Mouse (Mus musculus): ENCODE measurements around the gene Tmem128. TPM values are rescaled to one million over a fixed set of nuclear protein-coding genes. Genes with fewer than 3 reads are reported as not detected.

The Tmem128 gene
- polyA plus RNA-seq, 1 experiment from 2014 or later = 83.3 TPM

DNA sequence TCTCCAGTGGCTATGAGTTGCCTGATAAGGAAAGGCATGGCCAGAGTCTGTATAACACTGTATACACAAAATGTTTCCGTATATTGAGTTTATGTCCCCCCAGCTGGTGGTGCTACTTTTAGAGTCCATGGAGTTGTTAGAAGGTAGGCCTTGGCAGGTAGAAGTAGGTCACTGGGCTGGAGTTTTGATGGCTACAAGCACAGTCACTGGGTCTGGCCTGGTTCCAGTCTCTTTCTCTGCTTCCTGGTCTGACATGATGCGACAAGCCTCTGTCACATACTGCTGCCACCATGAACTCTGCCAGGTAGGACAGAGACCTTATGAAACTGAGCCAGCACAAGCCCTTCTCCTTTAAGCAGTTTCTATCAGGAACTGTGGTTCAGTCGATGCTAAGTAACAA is 28.5 kb downstream of the Tmem128 start:
- Histone ChIP-seq H3K27me3 (ENCODE audit: low read depth, poor library complexity, severe bottlenecking) (no peaks in the 10 kb centered on the region), H3K4me1 (no peaks in the 10 kb centered on the region), H3K27ac (replicated peaks) (no peak overlapping the region), H3K9me3 (replicated peaks) (no peaks in the 10 kb centered on the region), H3K36me3 (no peaks in the 10 kb centered on the region), H3K4me3 (no peak overlapping the region)
- WGBS = 87% methylated on average over 3 of the region's 3 CpGs
- DNase-seq (ENCODE audit: low spot score) = no peak

DNA sequence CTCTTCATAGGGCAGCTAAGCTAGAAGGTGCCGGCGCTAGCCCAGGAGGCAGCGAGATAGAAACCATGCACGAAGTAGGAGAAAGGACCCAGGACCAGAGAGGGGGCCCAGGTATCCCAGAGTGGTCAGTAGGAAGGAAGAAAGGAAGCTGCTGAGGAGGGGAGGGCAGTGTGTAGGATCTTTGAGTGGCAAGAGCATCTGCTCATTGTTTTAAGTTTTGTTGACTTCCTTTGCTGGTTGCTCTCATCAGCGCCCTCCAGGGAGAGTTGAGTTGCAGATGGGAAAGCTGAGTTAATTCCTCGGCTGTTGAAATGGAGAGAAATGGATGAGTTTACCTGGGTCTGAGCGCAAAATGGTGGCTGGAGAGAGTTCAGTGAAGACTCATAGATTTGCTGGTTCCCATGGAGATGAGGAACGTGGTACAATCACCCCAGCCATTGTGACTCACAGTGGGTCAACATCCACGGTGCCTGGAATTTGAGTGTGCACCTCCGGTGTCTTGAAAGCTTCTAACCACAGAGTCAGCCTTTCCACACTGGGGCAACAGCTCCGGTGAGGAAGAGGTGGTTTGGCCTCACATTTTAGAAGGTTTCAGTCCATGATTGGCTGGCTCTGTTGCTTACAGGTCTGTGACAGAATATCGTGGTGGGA is 41.9 kb downstream of the Tmem128 start:
- Histone ChIP-seq H3K4me3 (no peak overlapping the region), H3K4me1 (peaks cover 11% of the 10 kb centered on the region), H3K27ac (replicated peaks) (no peak overlapping the region), H3K36me3 (no peaks in the 10 kb centered on the region), H3K9me3 (replicated peaks) (no peaks in the 10 kb centered on the region), H3K27me3 (ENCODE audit: low read depth, poor library complexity, severe bottlenecking) (0 out of 2 replicates have a peak, but pooled peaks cover 5% of the 10 kb centered on the region)
- DNase-seq (ENCODE audit: low spot score) = no peak
- WGBS = 89% methylated on average over 12 of the region's 12 CpGs

DNA sequence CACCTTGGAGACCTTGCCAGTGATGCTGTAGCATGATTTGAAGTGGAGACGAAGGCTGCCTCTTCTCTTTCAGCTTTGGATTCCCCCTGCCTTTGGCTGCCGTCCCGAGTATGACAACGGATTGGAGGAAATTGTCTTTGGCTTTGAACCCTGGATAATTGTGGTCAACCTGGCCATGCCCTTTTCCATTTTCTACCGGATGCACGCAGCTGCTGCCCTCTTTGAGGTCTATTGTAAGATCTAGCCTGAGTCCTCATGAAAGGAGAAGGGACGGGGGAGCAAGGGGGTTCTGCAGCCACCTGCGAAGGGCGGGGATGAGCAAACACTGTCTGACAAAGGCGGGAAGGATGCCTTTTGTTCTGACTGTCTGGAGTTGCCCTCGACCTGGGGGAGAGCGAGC is 42.7 kb downstream of the Tmem128 start:
- DNase-seq (ENCODE audit: low spot score) = peak; percentile 34

DNA sequence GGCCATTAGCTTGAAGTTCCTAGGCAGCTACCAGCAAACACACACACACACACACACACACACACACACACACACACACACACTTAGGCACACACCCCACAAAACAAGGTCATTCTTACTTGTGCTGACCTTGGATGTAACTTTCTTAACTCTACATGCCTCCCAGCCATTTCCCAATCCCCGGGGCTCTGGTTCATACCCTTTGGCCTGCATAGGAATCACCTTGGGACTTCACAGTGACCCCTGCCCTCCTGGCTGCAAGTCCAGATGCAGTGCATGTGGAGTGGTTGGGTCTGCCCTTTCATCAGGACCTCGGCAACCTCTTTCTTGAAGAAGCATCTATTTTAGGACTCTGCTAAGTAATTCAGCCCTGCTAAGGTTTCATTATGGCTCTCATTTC is 45.3 kb downstream of the Tmem128 start:
- Histone ChIP-seq H3K27ac (replicated peaks) (no peak overlapping the region), H3K4me1 (peaks cover 16% of the 10 kb centered on the region), H3K9me3 (replicated peaks) (no peaks in the 10 kb centered on the region), H3K4me3 (no peak overlapping the region), H3K27me3 (ENCODE audit: low read depth, poor library complexity, severe bottlenecking) (peaks cover 21% of the 10 kb centered on the region), H3K36me3 (no peaks in the 10 kb centered on the region)
- DNase-seq (ENCODE audit: low spot score) = no peak
- WGBS = 73% methylated on average over 2 of the region's 2 CpGs

More for the DNA sequence above, 42.7 kb downstream of the Tmem128 start:
- Histone ChIP-seq H3K4me3 (no peak overlapping the region), H3K4me1 (peaks cover 12% of the 10 kb centered on the region), H3K36me3 (no peaks in the 10 kb centered on the region), H3K27ac (replicated peaks) (no peak overlapping the region), H3K9me3 (replicated peaks) (no peaks in the 10 kb centered on the region), H3K27me3 (ENCODE audit: low read depth, poor library complexity, severe bottlenecking) (0 out of 2 replicates have a peak, but pooled peaks cover 5% of the 10 kb centered on the region)
- WGBS = 22% methylated on average over 12 of the region's 12 CpGs

DNA sequence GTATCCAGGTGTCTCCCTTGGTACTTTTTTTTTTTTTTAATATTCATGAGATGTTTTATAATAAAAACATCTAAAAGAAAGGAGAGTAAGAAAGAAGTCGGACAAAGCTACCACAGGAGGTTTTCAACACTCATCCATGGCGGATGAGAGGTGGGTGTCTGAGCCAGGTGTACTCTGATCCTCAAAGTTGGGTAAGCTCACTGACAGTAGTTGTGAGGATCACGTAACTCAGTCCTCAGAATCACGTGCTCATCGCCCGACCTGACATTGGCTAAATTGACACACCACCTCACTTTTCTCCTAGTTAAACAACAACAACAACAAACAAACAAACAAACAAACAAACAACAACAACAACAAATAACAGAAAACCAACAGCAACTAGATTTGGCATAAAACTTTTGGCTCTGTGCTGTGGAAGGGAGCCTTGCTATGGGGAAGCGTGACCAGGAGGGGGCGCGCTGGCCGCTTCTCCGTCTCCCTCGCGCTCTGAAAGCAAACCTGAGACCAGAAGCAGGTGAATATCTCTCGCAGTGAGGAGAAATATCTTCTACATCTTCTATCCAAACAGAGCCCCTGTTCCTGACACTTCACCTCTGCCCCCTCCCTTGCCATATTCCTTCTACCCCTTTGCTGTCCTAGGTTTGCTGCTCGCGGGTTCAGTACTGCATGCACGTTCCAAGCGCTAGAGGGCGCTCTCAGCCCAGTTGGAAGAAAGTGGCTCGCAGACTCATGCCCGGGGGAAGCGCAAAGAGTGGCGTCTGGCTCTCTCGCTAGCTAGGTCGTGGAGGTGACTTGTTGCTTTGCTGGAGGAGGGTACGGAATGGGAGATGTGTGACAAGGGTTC is 47.5 kb downstream of the Tmem128 start:
- Histone ChIP-seq H3K36me3 (no peaks in the 10 kb centered on the region), H3K4me1 (peaks cover 11% of the 10 kb centered on the region), H3K27ac (replicated peaks) (peak overlapping the region; percentile 72), H3K27me3 (ENCODE audit: low read depth, poor library complexity, severe bottlenecking) (peaks cover 16% of the 10 kb centered on the region), H3K9me3 (replicated peaks) (no peaks in the 10 kb centered on the region), H3K4me3 (peak overlapping the region; percentile 52)
- WGBS = 9% methylated on average over 26 of the region's 26 CpGs
- peak; percentile 89 for DNase-seq (ENCODE audit: low spot score)

DNA sequence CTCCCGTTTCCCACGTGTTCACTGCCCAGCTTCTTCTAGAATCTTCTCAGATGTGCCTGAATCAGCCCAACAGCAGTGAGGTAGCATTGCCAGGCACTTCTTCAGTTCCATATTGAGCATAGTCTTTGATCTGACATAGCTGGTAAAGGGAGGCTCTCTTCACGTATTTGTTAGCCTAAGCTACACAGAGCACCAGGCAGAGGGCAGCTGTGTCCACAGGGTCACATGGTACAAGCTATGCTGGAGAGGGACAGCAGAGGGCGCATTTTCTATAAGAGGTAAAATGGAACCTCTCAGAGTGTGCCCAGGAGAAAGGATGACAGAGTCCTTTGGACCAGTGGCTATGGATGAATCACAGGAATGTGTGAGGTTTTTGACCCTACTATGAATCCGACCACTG is 48.9 kb downstream of the Tmem128 start:
- H3K4me3 ChIP-seq = no peak overlapping the region
- H3K27me3 ChIP-seq (ENCODE audit: low read depth, poor library complexity, severe bottlenecking) = peaks cover 16% of the 10 kb centered on the region
- H3K9me3 ChIP-seq (replicated peaks) = no peaks in the 10 kb centered on the region
- 52% methylated on average over 5 of the region's 5 CpGs for WGBS
- DNase-seq (ENCODE audit: low spot score) = peak; percentile 57
- H3K36me3 ChIP-seq = no peaks in the 10 kb centered on the region
- peaks cover 5% of the 10 kb centered on the region; the same call in 1 of the 2 replicates for H3K4me1 ChIP-seq
- no peak overlapping the region for H3K27ac ChIP-seq (replicated peaks)

DNA sequence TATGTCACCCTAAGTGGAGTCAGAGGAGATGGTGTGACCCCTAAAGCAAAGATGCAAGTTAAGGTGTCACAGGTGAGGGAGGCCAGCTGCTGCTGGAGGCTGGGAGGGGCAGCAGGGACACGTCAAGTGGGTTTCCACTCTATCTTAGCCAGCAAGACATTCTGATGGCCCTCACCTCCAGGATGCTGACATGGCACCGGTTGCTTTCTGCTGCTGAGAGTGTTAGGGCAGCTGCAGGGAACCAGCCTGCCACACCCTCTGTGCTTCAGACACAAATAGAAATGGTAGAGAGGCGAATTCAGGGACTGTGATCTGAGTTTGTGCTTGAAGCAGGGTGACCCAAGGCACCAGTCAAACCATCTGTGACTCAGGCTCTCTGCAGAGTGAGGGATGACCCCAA is 49.8 kb downstream of the Tmem128 start:
- H3K27me3 ChIP-seq (ENCODE audit: low read depth, poor library complexity, severe bottlenecking) = peaks cover 16% of the 10 kb centered on the region
- no peak for DNase-seq (ENCODE audit: low spot score)
- no peak overlapping the region for H3K4me3 ChIP-seq
- peaks cover 5% of the 10 kb centered on the region; the same call in 1 of the 2 replicates for H3K4me1 ChIP-seq
- no peaks in the 10 kb centered on the region for H3K36me3 ChIP-seq
- no peak overlapping the region for H3K27ac ChIP-seq (replicated peaks)
- no peaks in the 10 kb centered on the region for H3K9me3 ChIP-seq (replicated peaks)
- WGBS = 76% methylated on average over 3 of the region's 3 CpGs

Other genes starting within 250 kb of the Tmem128 start
- 48.6 and 55.8 TPM in 2 replicates for gene Stx18, start 221.4 kb upstream of the Tmem128 start, polyA plus RNA-seq (2016; fragmentation: Nextera tagmentation; extraction: Ambion mirVana)
- 115 and 187 TPM in 2 replicates for gene Nsg1, start 100.3 kb upstream of the Tmem128 start, polyA plus RNA-seq (2016; fragmentation: Nextera tagmentation; extraction: Ambion mirVana)
- gene Zbtb49, start 39.7 kb upstream of the Tmem128 start, polyA plus RNA-seq (2016; fragmentation: Nextera tagmentation; extraction: Ambion mirVana) = 15.7 and 19.3 TPM in 2 replicates
- 137 and 169 TPM in 2 replicates for gene Lyar, start 39.7 kb upstream of the Tmem128 start, polyA plus RNA-seq (2016; fragmentation: Nextera tagmentation; extraction: Ambion mirVana)
- 0.10 TPM in 1 of 2 replicates, not detected in the other for gene Otop1, start 15.8 kb downstream of the Tmem128 start, polyA plus RNA-seq (2016; fragmentation: Nextera tagmentation; extraction: Ambion mirVana)
- 0.10 TPM in 1 of 2 replicates, not detected in the other for gene Drd5, start 59.2 kb downstream of the Tmem128 start, polyA plus RNA-seq (2016; fragmentation: Nextera tagmentation; extraction: Ambion mirVana)
- gene Slc2a9, start 243.0 kb downstream of the Tmem128 start, polyA plus RNA-seq (2016; fragmentation: Nextera tagmentation; extraction: Ambion mirVana) = 0.15 and 0.41 TPM in 2 replicates